Mouse (Mus musculus): ENCODE data around the gene 1600014C23Rik. TPM values are rescaled to one million over a fixed set of nuclear protein-coding genes. Genes with fewer than 3 reads are reported as not detected.

1600014C23Rik gene
- polyA plus RNA-seq, 1 experiment: not detected

DNA sequence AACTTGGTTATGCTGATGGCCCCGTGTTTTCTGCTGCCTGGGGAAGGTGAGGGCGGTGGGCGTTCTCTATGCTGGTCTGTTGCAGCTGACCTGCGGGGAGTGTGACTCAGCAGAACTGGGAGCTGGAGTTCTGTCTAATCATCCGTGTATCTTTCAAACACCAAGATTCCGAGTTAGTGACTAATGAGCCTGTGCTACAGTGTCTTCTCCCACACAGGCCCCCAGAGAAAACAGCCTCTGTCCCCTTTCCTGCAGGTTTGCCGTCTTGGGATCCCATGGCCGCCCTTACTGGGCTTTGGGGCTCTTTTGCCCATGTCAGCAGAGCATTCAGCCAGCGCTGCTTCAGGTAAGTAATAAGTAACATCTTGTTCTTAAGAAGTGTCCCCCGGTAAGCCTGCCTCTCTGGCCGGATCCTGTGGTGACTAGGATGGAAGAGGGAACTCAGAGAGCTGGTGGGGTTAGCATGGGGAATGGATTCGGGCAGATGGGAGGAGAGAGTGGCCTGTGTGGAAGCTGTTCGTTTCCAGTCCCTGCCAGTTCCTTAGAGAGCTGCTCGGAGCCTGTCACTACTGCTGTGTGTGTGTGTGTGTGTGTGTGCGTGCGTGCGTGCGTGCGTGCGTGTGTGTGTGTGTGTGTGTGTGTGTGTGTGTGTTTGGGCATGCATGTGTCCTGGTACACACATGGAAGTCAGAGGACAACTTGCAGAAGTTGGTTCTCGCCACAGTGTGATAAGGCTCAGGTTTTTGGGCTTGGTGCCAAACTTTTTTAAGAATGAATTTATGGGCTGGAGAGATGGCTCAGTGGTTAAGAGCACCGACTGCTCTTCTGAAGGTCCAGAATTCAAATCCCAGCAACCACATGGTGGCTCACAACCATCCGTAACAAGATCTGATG is 38.2 kb downstream of the 1600014C23Rik start:
- 53% methylated on average over 23 of the region's 23 CpGs for WGBS
- H3K4me1 ChIP-seq (ENCODE audit: control insufficient read depth, insufficient read depth, insufficient read length): no peaks in the 10 kb centered on the region
- H3K36me3 ChIP-seq (ENCODE audit: control insufficient read depth, insufficient read depth, low read length): peaks cover 3% of the 10 kb centered on the region
- H3K27me3 ChIP-seq (ENCODE audit: control insufficient read depth, insufficient read depth, low read length): no peaks in the 10 kb centered on the region
- no peak overlapping the region for H3K27ac ChIP-seq (ENCODE audit: insufficient read depth, low read length)
- TF ChIP-seq CTCF (IDR thresholded peaks at IDR 0.05; ENCODE audit: extremely low read depth, insufficient read depth, insufficient read length, insufficient replicate concordance) (no peak), POLR2A (IDR thresholded peaks at IDR 0.05; ENCODE audit: low read depth, low read length) (no peak)
- no peak overlapping the region for H3K4me3 ChIP-seq (ENCODE audit: extremely low read depth, insufficient read depth, insufficient read length)
- DNase-seq (ENCODE audit: low read depth in 1 of 2, low spot score in 2 of 2): no peak

GRCm38 (mm10) chr17:45693812-45694565 is 39.7 kb downstream of the 1600014C23Rik start:
- no peaks in the 10 kb centered on the region for H3K4me1 ChIP-seq (ENCODE audit: control insufficient read depth, insufficient read depth, insufficient read length)
- DNase-seq (ENCODE audit: low read depth in 1 of 2, low spot score in 2 of 2): no peak
- H3K36me3 ChIP-seq (ENCODE audit: control insufficient read depth, insufficient read depth, low read length): peaks cover 3% of the 10 kb centered on the region
- no peak overlapping the region for H3K4me3 ChIP-seq (ENCODE audit: extremely low read depth, insufficient read depth, insufficient read length)
- WGBS: 90% methylated on average over 18 of the region's 18 CpGs
- no peaks in the 10 kb centered on the region for H3K27me3 ChIP-seq (ENCODE audit: control insufficient read depth, insufficient read depth, low read length)
- H3K27ac ChIP-seq (ENCODE audit: insufficient read depth, low read length): no peak overlapping the region
- TF ChIP-seq POLR2A (IDR thresholded peaks at IDR 0.05; ENCODE audit: low read depth, low read length): no peak
- no peak for TF ChIP-seq CTCF (IDR thresholded peaks at IDR 0.05; ENCODE audit: extremely low read depth, insufficient read depth, insufficient read length, insufficient replicate concordance)

- H3K4me1 ChIP-seq (ENCODE audit: control insufficient read depth, insufficient read depth, insufficient read length): peaks cover under 1% of the 10 kb centered on the region; the same call in 1 of the 2 replicates
- no peaks in the 10 kb centered on the region for H3K36me3 ChIP-seq (ENCODE audit: control insufficient read depth, insufficient read depth, low read length)
- H3K4me3 ChIP-seq (ENCODE audit: extremely low read depth, insufficient read depth, insufficient read length): no peak overlapping the region
- no peak for TF ChIP-seq POLR2A (IDR thresholded peaks at IDR 0.05; ENCODE audit: low read depth, low read length)
- no peak for TF ChIP-seq CTCF (IDR thresholded peaks at IDR 0.05; ENCODE audit: extremely low read depth, insufficient read depth, insufficient read length, insufficient replicate concordance)
- no peaks in the 10 kb centered on the region for H3K27me3 ChIP-seq (ENCODE audit: control insufficient read depth, insufficient read depth, low read length)
- WGBS: 89% methylated on average over 5 of the region's 5 CpGs
- no peak for DNase-seq (ENCODE audit: low read depth in 1 of 2, low spot score in 2 of 2)
- H3K27ac ChIP-seq (ENCODE audit: insufficient read depth, low read length): no peak overlapping the region
Observed at GRCm38 (mm10) chr17:45692159-45692558, 41.5 kb downstream of the 1600014C23Rik start.

- H3K4me3 ChIP-seq (ENCODE audit: extremely low read depth, insufficient read depth, insufficient read length): no peak overlapping the region
- TF ChIP-seq POLR2A (IDR thresholded peaks at IDR 0.05; ENCODE audit: low read depth, low read length): no peak
- TF ChIP-seq CTCF (IDR thresholded peaks at IDR 0.05; ENCODE audit: extremely low read depth, insufficient read depth, insufficient read length, insufficient replicate concordance): no peak
- no peaks in the 10 kb centered on the region for H3K36me3 ChIP-seq (ENCODE audit: control insufficient read depth, insufficient read depth, low read length)
- no peak for DNase-seq (ENCODE audit: low read depth in 1 of 2, low spot score in 2 of 2)
- 0 out of 2 replicates have a peak, but pooled peaks cover 3% of the 10 kb centered on the region for H3K27me3 ChIP-seq (ENCODE audit: control insufficient read depth, insufficient read depth, low read length)
- H3K4me1 ChIP-seq (ENCODE audit: control insufficient read depth, insufficient read depth, insufficient read length): peaks cover 7% of the 10 kb centered on the region; the same call in 1 of the 2 replicates
- 86% methylated on average over 4 of the region's 4 CpGs for WGBS
- H3K27ac ChIP-seq (ENCODE audit: insufficient read depth, low read length): no peak overlapping the region
Observed at GRCm38 (mm10) chr17:45690044-45690443, 43.6 kb downstream of the 1600014C23Rik start.

DNA sequence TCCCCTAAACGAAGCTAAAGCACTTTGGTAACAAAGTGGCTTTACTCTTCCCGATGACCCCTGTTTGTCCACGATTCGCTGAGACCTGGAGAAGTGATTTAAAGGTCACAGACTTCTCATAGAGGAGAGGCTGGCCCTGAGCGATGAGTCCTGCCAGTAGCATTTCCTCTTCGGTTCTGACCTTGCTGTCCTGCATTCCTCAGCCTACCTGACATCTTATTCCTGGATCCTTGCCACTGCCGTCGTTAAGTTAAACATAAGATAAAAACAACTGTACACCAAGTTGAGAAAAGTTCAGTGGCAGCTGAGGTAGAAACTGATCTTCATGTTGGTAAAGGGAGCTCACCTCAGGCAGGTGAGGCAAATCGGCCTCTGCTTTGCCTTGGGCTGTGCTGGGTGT is 44.5 kb downstream of the 1600014C23Rik start:
- TF ChIP-seq POLR2A (IDR thresholded peaks at IDR 0.05; ENCODE audit: low read depth, low read length) (no peak), CTCF (IDR thresholded peaks at IDR 0.05; ENCODE audit: extremely low read depth, insufficient read depth, insufficient read length, insufficient replicate concordance) (no peak)
- WGBS: 84% methylated on average over 9 of the region's 9 CpGs
- peaks cover 11% of the 10 kb centered on the region; the same call in 1 of the 2 replicates for H3K4me1 ChIP-seq (ENCODE audit: control insufficient read depth, insufficient read depth, insufficient read length)
- no peak overlapping the region for H3K27ac ChIP-seq (ENCODE audit: insufficient read depth, low read length)
- no peak overlapping the region for H3K4me3 ChIP-seq (ENCODE audit: extremely low read depth, insufficient read depth, insufficient read length)
- no peak for DNase-seq (ENCODE audit: low read depth in 1 of 2, low spot score in 2 of 2)
- no peaks in the 10 kb centered on the region for H3K36me3 ChIP-seq (ENCODE audit: control insufficient read depth, insufficient read depth, low read length)
- H3K27me3 ChIP-seq (ENCODE audit: control insufficient read depth, insufficient read depth, low read length): 0 out of 2 replicates have a peak, but pooled peaks cover 3% of the 10 kb centered on the region

GRCm38 (mm10) chr17:45686716-45687115 is 46.9 kb downstream of the 1600014C23Rik start, which contains the start of gene Tmem63b:
TSS of gene Tmem63b (minus strand) at chr17:45686905.
- 0 out of 2 replicates have a peak, but pooled peaks cover 3% of the 10 kb centered on the region for H3K27me3 ChIP-seq (ENCODE audit: control insufficient read depth, insufficient read depth, low read length)
- 3% methylated on average over 12 of the region's 12 CpGs for WGBS
- H3K4me1 ChIP-seq (ENCODE audit: control insufficient read depth, insufficient read depth, insufficient read length): peaks cover 11% of the 10 kb centered on the region; the same call in 1 of the 2 replicates
- peak within 1 kb of the TSS; percentile 82 for H3K4me3 ChIP-seq (ENCODE audit: extremely low read depth, insufficient read depth, insufficient read length)
- H3K36me3 ChIP-seq (ENCODE audit: control insufficient read depth, insufficient read depth, low read length): no peaks in the 10 kb centered on the region
- peak within 1 kb of the TSS; percentile 38 for H3K27ac ChIP-seq (ENCODE audit: insufficient read depth, low read length)
- TF ChIP-seq CTCF (IDR thresholded peaks at IDR 0.05; ENCODE audit: extremely low read depth, insufficient read depth, insufficient read length, insufficient replicate concordance): no peak
- no peak for TF ChIP-seq POLR2A (IDR thresholded peaks at IDR 0.05; ENCODE audit: low read depth, low read length)
- DNase-seq (ENCODE audit: low read depth in 1 of 2, low spot score in 2 of 2): peak in 1 of 2 experiments; percentile 29

Measured in spleen, adult 2 months (tissue).